Mouse (Mus musculus) hindbrain, embryonic 10.5 days (tissue): ENCODE data around the gene Eef1e1. TPM values are rescaled to one million over a fixed set of nuclear protein-coding genes. Genes with fewer than 3 reads are reported as not detected.
"Not testable (repeated sequence)": the region's sequence is repeated elsewhere in the genome, so short reads cannot be mapped to it uniquely, and the experiment has no call there.

ENCODE experiments used
- DNase-seq: peaks from one replicate; pipeline ENCODE4 v3.0.0-alpha.2; 2017; ENCODE audit warnings: low spot score
- H3K27ac ChIP-seq: fragments of 300-500 bp; sonication (generic); 2 replicates; pipeline ENCODE4 v1.5.1; 2016; ENCODE audit warnings: mild to moderate bottlenecking, moderate library complexity
- H3K27me3 ChIP-seq: fragments of 300-500 bp; sonication (generic); 2 replicates; pipeline ENCODE4 v1.6.1; 2016; ENCODE audit warnings: mild to moderate bottlenecking; ENCODE audit not compliant: poor library complexity, insufficient read depth, severe bottlenecking
- H3K36me3 ChIP-seq: fragments of 300-500 bp; sonication (generic); 2 replicates; pipeline ENCODE4 v1.6.1; 2016; ENCODE audit warnings: mild to moderate bottlenecking, moderate library complexity
- H3K4me1 ChIP-seq: fragments of 300-500 bp; sonication (generic); replicated peaks from 2 replicates; pipeline ENCODE4 v1.6.1; 2016; ENCODE audit warnings: mild to moderate bottlenecking
- H3K4me3 ChIP-seq: fragments of 300-500 bp; sonication (generic); 2 replicates; pipeline ENCODE4 v1.5.1; 2016; ENCODE audit warnings: mild to moderate bottlenecking, moderate library complexity
- H3K9me3 ChIP-seq: fragments of 300-500 bp; sonication (generic); 2 replicates; pipeline ENCODE4 v1.6.1; 2016; ENCODE audit warnings: mild to moderate bottlenecking, moderate library complexity
- WGBS: fragments of 180-500 bp; shearing (Covaris S2); methylation state at CpG from one replicate; pipeline ENCODE4 v1.1.7; 2016; 5-methylcytosine and 5-hydroxymethylcytosine counted together
- polyA plus RNA-seq: library from polyadenylated mRNA; unstranded; fragments of >200 nt; fragmentation: Nextera tagmentation; extraction: Ambion mirVana; gene quantifications from 2 replicates; pipeline ENCODE4 v1.2.1, GENCODE M21; 2016

The Eef1e1 gene
- polyA plus RNA-seq, 1 experiment from 2014 or later, result 71.5 TPM

DNA sequence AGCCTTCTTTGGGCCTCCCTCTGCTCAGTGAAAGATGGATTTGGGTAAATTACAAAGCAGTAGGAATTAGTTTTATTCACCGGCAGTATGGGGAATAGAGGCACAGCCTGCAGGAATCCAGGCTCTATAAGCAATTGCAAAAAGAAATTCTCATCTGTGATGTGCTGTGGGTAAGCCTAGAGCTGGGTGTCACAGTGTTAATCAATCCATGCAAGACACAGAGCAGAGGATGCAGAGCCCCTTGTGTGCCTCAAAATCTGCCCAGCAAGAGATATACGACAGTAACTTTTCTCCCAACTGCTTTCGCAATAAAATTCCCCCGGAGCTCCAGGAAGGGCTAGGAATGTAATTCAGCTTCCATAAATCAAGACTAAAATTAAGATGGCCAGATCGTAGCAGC lies 17.4 kb downstream of the Eef1e1 start:
- WGBS, result 97% methylated on average over 5 of the region's 5 CpGs
- DNase-seq, result no peak

GRCm38 (mm10) chr13:38640961-38641360 lies 17.9 kb downstream of the Eef1e1 start:
- no peaks in the 10 kb centered on the region for H3K9me3 ChIP-seq
- 90% methylated on average over 5 of the region's 5 CpGs for WGBS
- H3K4me1 ChIP-seq, result no peaks in the 10 kb centered on the region
- no peak for DNase-seq
- no peaks in the 10 kb centered on the region for H3K27me3 ChIP-seq
- H3K36me3 ChIP-seq, result peaks cover 50% of the 10 kb centered on the region
- H3K27ac ChIP-seq, result no peak overlapping the region
- no peak overlapping the region for H3K4me3 ChIP-seq

More for the DNA sequence above, 17.4 kb downstream of the Eef1e1 start:
- no peaks in the 10 kb centered on the region for H3K9me3 ChIP-seq
- no peaks in the 10 kb centered on the region for H3K27me3 ChIP-seq
- H3K4me3 ChIP-seq, result no peak overlapping the region
- H3K27ac ChIP-seq, result no peak overlapping the region
- H3K4me1 ChIP-seq, result no peaks in the 10 kb centered on the region
- H3K36me3 ChIP-seq, result peaks cover 55% of the 10 kb centered on the region

DNA sequence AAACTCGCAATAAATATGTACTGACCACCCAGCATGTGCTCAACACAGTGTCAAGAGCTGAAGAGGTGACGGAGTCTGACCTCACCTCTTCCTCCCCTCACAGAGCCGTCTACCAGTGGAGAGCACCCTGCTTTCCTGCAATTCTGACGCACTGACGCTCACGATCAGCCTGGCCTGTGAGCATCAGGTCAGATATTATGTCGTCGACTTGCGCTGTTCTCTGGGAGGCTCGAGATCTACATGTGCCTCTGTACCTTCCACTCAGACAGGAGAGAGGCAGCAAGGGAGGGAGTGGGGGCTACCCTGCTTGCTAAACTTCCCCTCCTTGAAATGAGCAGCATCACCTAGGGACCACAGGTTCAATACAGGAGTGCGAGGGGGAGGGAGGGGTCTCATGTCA lies 20.2 kb downstream of the Eef1e1 start:
- 78% methylated on average over 11 of the region's 11 CpGs for WGBS
- no peaks in the 10 kb centered on the region for H3K27me3 ChIP-seq
- H3K27ac ChIP-seq, result no peak overlapping the region

DNA sequence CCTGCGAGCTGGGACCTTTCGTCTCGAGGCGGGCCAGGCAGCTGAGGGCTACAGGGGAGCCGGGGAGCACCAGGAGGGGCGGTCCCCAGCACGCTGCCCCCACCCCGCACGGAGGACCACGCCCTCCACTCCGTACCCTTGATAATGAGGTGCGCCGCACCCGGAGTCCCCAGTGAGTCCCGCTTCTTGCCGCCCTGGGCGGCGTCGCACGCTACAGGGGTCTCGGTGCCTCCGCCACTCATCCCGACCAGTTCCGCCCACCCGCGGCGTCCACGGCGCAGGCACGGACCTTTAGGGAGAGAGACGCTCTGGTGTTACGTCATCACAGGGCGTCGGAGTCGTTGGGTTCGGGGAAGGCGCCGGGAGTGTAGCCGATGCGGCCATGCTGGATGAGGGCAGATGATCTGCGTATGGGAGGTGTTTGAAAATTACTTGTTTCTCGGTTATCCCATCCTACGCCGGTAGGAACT lies 24.0 kb downstream of the Eef1e1 start, which contains the start of gene Bloc1s5:
Gene Bloc1s5 (minus strand): TSS at position 310 of the 470 bp plus-strand sequence.
- peak within 1 kb of the TSS; percentile 92 for H3K27ac ChIP-seq
- no peaks in the 10 kb centered on the region for H3K27me3 ChIP-seq
- WGBS, result under 1% methylated on average over 43 of the region's 44 CpGs
- peak within 1 kb of the TSS; percentile 86 for H3K4me3 ChIP-seq
- H3K9me3 ChIP-seq, result no peaks in the 10 kb centered on the region
- H3K36me3 ChIP-seq, result 0 out of 2 replicates have a peak, but pooled peaks cover 4% of the 10 kb centered on the region
- peak; percentile 94 for DNase-seq
- H3K4me1 ChIP-seq, result peaks cover 13% of the 10 kb centered on the region

More for the DNA sequence above, 20.2 kb downstream of the Eef1e1 start:
- no peak for DNase-seq
- Histone ChIP-seq H3K4me1 (peaks cover 11% of the 10 kb centered on the region), H3K36me3 (peaks cover 28% of the 10 kb centered on the region), H3K4me3 (no peak overlapping the region), H3K9me3 (no peaks in the 10 kb centered on the region)

GRCm38 (mm10) chr13:38634256-38634799 lies 24.5 kb downstream of the Eef1e1 start:
- 0 out of 2 replicates have a peak, but pooled peaks cover 4% of the 10 kb centered on the region for H3K36me3 ChIP-seq
- peaks cover 13% of the 10 kb centered on the region for H3K4me1 ChIP-seq
- H3K4me3 ChIP-seq, result peak overlapping the region; percentile 86
- H3K27ac ChIP-seq, result peak overlapping the region; percentile 92
- under 1% methylated on average over 19 of the region's 19 CpGs for WGBS
- H3K9me3 ChIP-seq, result no peaks in the 10 kb centered on the region
- no peak for DNase-seq
- H3K27me3 ChIP-seq, result no peaks in the 10 kb centered on the region

DNA sequence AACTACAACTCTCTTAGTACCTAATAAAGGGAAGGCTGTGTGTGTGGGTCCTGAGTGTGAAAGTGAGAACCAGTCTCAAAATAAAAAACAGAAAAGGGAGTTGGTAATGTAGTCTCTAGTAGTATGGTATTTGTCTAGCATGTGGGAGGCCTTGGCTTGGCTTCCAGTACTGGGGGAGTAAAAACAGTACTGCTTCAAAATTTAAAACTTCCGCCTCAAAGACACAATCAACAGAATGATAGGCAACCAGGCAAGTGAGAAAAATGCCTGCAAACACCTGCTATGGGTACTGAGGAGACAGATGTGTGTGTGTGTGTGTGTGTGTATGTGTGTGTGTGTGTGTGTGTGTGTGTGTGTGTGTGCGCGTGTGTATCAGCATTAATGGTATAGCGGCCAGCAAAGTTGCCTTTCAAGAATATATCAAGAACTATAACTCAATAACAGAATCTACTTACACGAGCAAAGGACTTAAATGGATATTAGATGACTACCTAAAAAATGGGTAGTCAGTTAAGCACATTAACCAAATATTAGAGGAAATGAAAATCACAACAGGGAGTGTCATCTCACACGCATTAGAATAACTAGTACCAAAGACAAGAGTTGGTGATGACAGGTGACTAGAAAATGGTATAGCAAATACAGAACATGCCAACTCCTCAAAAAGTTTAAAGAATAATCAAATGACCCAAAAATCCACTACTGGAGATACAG lies 25.4 kb downstream of the Eef1e1 start:
- Histone ChIP-seq H3K27ac (no peak overlapping the region), H3K9me3 (no peaks in the 10 kb centered on the region), H3K36me3 (0 out of 2 replicates have a peak, but pooled peaks cover 4% of the 10 kb centered on the region), H3K4me3 (peak overlapping the region; percentile 86; the same call in 1 of the 2 replicates), H3K27me3 (no peaks in the 10 kb centered on the region), H3K4me1 (peaks cover 13% of the 10 kb centered on the region)
- DNase-seq, result no peak
- WGBS, result 94% methylated on average over 6 of the region's 6 CpGs

DNA sequence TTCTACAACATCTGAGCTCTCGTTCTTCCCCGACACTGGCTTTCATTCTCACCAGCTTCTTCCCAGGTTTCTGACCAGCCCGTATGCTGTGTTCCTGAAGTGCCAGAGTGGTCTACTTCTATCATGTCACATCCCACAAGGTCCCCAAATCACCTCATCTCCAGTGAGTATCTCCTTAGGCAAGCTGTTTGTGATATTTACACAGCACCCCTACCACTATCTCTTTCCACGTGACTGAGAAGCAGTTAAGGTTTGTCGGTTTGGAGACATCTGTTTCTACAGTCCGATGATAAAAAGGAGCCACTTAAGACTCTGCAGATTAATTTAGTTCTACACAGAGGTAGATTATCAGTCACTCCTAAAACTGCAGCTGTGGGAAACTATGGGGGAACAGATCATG lies 26.3 kb downstream of the Eef1e1 start:
- no peak for DNase-seq
- WGBS, result 92% methylated on average over 6 of the region's 6 CpGs
- no peaks in the 10 kb centered on the region for H3K9me3 ChIP-seq
- no peak overlapping the region for H3K4me3 ChIP-seq
- no peak overlapping the region for H3K27ac ChIP-seq
- no peaks in the 10 kb centered on the region for H3K27me3 ChIP-seq
- H3K4me1 ChIP-seq, result peaks cover 13% of the 10 kb centered on the region
- 0 out of 2 replicates have a peak, but pooled peaks cover 4% of the 10 kb centered on the region for H3K36me3 ChIP-seq

GRCm38 (mm10) chr13:38626229-38626525 lies 32.7 kb downstream of the Eef1e1 start:
- 17% methylated on average over 6 of the region's 6 CpGs for WGBS
- Histone ChIP-seq H3K36me3 (peaks cover 13% of the 10 kb centered on the region), H3K9me3 (no peaks in the 10 kb centered on the region), H3K27ac (no peak overlapping the region), H3K4me3 (no peak overlapping the region), H3K27me3 (no peaks in the 10 kb centered on the region), H3K4me1 (no peaks in the 10 kb centered on the region)
- no peak for DNase-seq

- Histone ChIP-seq H3K4me3 (no peak overlapping the region), H3K36me3 (peaks cover 13% of the 10 kb centered on the region), H3K27ac (no peak overlapping the region), H3K27me3 (no peaks in the 10 kb centered on the region), H3K9me3 (no peaks in the 10 kb centered on the region), H3K4me1 (no peaks in the 10 kb centered on the region)
- DNase-seq, result peak; percentile 11
- 21% methylated on average over 5 of the region's 5 CpGs for WGBS
Measured at GRCm38 (mm10) chr13:38625492-38626228, 33.2 kb downstream of the Eef1e1 start.

- no peak for DNase-seq
- no peaks in the 10 kb centered on the region for H3K4me1 ChIP-seq
- WGBS, result 92% methylated on average over 8 of the region's 8 CpGs
- H3K36me3 ChIP-seq, result peaks cover 10% of the 10 kb centered on the region
- no peaks in the 10 kb centered on the region for H3K27me3 ChIP-seq
- no peak overlapping the region for H3K4me3 ChIP-seq
- no peaks in the 10 kb centered on the region for H3K9me3 ChIP-seq
- H3K27ac ChIP-seq, result no peak overlapping the region
Measured at GRCm38 (mm10) chr13:38624292-38624902, 34.5 kb downstream of the Eef1e1 start.

DNA sequence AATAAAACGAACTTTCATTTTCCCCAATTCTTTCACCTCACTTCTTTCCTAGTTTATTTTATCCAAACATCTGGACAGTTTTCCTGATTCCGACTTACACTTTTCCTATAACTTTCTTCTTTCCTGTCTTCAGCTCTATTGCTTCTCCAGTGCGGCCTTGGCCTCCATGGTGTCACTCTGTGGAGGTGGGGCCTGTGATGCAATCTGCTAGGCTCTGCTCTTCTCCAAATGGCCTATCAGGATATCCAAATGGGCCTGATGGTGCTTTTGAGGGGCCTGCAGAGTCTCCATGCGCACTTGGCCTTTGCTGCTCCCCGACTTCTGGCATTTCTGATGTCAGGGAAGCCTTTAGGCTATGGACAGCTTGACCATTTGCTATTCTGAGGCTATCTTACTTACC lies 35.6 kb downstream of the Eef1e1 start:
- no peaks in the 10 kb centered on the region for H3K27me3 ChIP-seq
- peaks cover 12% of the 10 kb centered on the region for H3K36me3 ChIP-seq
- H3K9me3 ChIP-seq, result no peaks in the 10 kb centered on the region
- no peak overlapping the region for H3K27ac ChIP-seq
- no peak for DNase-seq
- no peak overlapping the region for H3K4me3 ChIP-seq
- H3K4me1 ChIP-seq, result no peaks in the 10 kb centered on the region
- 89% methylated on average over 5 of the region's 5 CpGs for WGBS

DNA sequence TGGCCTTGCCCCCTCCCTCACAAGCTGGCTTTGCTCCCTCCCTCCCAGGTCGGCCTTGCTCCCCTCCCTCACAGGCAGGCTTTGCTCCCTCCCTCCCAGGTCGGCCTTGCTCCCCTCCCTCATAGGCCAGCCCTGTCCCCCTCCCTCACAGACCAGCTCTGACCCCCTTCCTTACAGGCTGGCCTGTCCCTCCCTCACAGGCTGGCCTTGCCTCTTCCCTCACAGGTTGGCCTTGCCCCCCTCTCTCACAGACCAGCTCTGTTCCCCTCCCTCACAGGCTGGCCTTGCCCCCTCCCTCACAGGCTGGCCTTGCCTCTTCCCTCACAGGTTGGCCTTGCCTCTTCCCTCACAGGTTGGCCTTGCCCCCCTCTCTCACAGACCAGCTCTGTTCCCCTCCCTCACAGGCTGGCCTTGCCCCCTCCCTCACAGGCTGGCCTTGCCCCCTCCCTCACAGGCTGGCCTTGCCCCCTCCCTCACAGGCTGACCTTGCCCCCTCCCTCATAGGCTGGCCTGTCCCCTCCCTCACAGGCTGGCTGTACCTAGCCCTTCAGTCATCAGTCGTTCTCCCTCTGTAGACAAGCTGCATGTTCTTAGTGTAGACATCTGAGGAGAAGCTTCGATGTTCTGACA lies 40.7 kb downstream of the Eef1e1 start:
- DNase-seq, H3K27ac ChIP-seq, H3K27me3 ChIP-seq, H3K9me3 ChIP-seq, H3K4me1 ChIP-seq, H3K4me3 ChIP-seq: not testable (repeated sequence)
- peaks cover 26% of the 10 kb centered on the region for H3K36me3 ChIP-seq
- 63% methylated on average over 4 of the region's 4 CpGs for WGBS
